Mouse (Mus musculus): Measurements from ENCODE around the gene Rhbdf1. TPM values are rescaled to one million over a fixed set of nuclear protein-coding genes. Genes with fewer than 3 reads are reported as not detected.
A peak's percentile ranks its signal among the peaks of the same experiment; 100 is the strongest.
"Not testable (repeated sequence)": the region's sequence is repeated elsewhere in the genome, so short reads cannot be mapped to it uniquely, and the experiment has no call there.

The Rhbdf1 gene
- polyA plus RNA-seq, 1 experiment from 2014 or later, result 35.8 TPM

- H3K4me1 ChIP-seq (replicated peaks; ENCODE audit: control insufficient read depth, insufficient read depth), result no peaks in the 10 kb centered on the region
- no peaks in the 10 kb centered on the region for H3K27me3 ChIP-seq (ENCODE audit: control insufficient read depth, insufficient read depth, low read length)
- ATAC-seq (ENCODE audit: low FRiP score, low TSS enrichment) (no peak), DNase-seq (ENCODE audit: low spot score) (no peak)
- H3K4me3 ChIP-seq (ENCODE audit: low read depth, low read length), result no peak overlapping the region
- H3K27ac ChIP-seq (replicated peaks), result no peak overlapping the region
- no peak overlapping the region for H3K4me2 ChIP-seq (replicated peaks; ENCODE audit: low read depth)
- TF ChIP-seq EP300 (optimal IDR thresholded peaks at IDR 0.05) (no peak), CTCF (IDR thresholded peaks at IDR 0.05; ENCODE audit: low read depth) (no peak)
- WGBS, result 89% methylated on average over 18 of the region's 18 CpGs
- no peaks in the 10 kb centered on the region for H3K9me3 ChIP-seq (ENCODE audit: control insufficient read depth, low read length)
- no peak overlapping the region for H3K9ac ChIP-seq (ENCODE audit: low read length)
- H3K36me3 ChIP-seq (ENCODE audit: control insufficient read depth, insufficient read depth, low read length), result peaks cover 21% of the 10 kb centered on the region; the same call in 1 of the 2 replicates
These were observed 6.5 kb downstream of the Rhbdf1 start for GRCm38 (mm10) chr11:32215372-32216162.

- Histone ChIP-seq H3K27me3 (ENCODE audit: control insufficient read depth, insufficient read depth, low read length) (no peaks in the 10 kb centered on the region), H3K27ac (replicated peaks) (0 out of 2 replicates have a peak overlapping the region, but pooled peaks have one; percentile 40), H3K36me3 (ENCODE audit: control insufficient read depth, insufficient read depth, low read length) (peaks cover 23% of the 10 kb centered on the region; the same call in 1 of the 2 replicates)
These were observed 11.5 kb downstream of the Rhbdf1 start for GRCm38 (mm10) chr11:32210623-32211022.

GRCm38 (mm10) chr11:32205058-32205873 is 16.8 kb downstream of the Rhbdf1 start, which contains the start of gene Snrnp25:
TSS of gene Snrnp25 (plus strand) at chr11:32205415.
- H3K36me3 ChIP-seq (ENCODE audit: control insufficient read depth, insufficient read depth, low read length), result peaks cover 1% of the 10 kb centered on the region; the same call in 1 of the 2 replicates
- peak within 1 kb of the TSS; percentile 57 for H3K4me3 ChIP-seq (ENCODE audit: low read depth, low read length)
- DNase-seq (ENCODE audit: low spot score) (peak; percentile 97), ATAC-seq (ENCODE audit: low FRiP score, low TSS enrichment) (peak; percentile 100)
- WGBS, result under 1% methylated on average over 52 of the region's 52 CpGs
- no peaks in the 10 kb centered on the region for H3K27me3 ChIP-seq (ENCODE audit: control insufficient read depth, insufficient read depth, low read length)
- peak within 1 kb of the TSS; percentile 71 for H3K9ac ChIP-seq (ENCODE audit: low read length)
- H3K4me1 ChIP-seq (replicated peaks; ENCODE audit: control insufficient read depth, insufficient read depth), result 0 out of 2 replicates have a peak, but pooled peaks cover 2% of the 10 kb centered on the region
- TF ChIP-seq EP300 (optimal IDR thresholded peaks at IDR 0.05) (no peak), CTCF (IDR thresholded peaks at IDR 0.05; ENCODE audit: low read depth) (peak; percentile 70)
- H3K9me3 ChIP-seq (ENCODE audit: control insufficient read depth, low read length), result no peaks in the 10 kb centered on the region
- H3K27ac ChIP-seq (replicated peaks), result no peak within 1 kb of the TSS
- peak within 1 kb of the TSS; percentile 85 for H3K4me2 ChIP-seq (replicated peaks; ENCODE audit: low read depth)

More at GRCm38 (mm10) chr11:32210623-32211022, 11.5 kb downstream of the Rhbdf1 start:
- no peak overlapping the region for H3K4me3 ChIP-seq (ENCODE audit: low read depth, low read length)
- 78% methylated on average over 9 of the region's 9 CpGs for WGBS
- no peak overlapping the region for H3K4me2 ChIP-seq (replicated peaks; ENCODE audit: low read depth)
- no peaks in the 10 kb centered on the region for H3K9me3 ChIP-seq (ENCODE audit: control insufficient read depth, low read length)
- TF ChIP-seq EP300 (optimal IDR thresholded peaks at IDR 0.05) (no peak), CTCF (IDR thresholded peaks at IDR 0.05; ENCODE audit: low read depth) (no peak)
- no peak overlapping the region for H3K9ac ChIP-seq (ENCODE audit: low read length)
- 0 out of 2 replicates have a peak, but pooled peaks cover 2% of the 10 kb centered on the region for H3K4me1 ChIP-seq (replicated peaks; ENCODE audit: control insufficient read depth, insufficient read depth)
- ATAC-seq (ENCODE audit: low FRiP score, low TSS enrichment), result peak; percentile 66
- DNase-seq (ENCODE audit: low spot score), result peak; percentile 64

- Histone ChIP-seq H3K4me1 (replicated peaks; ENCODE audit: control insufficient read depth, insufficient read depth) (0 out of 2 replicates have a peak, but pooled peaks cover 2% of the 10 kb centered on the region), H3K4me2 (replicated peaks; ENCODE audit: low read depth) (no peak overlapping the region), H3K27me3 (ENCODE audit: control insufficient read depth, insufficient read depth, low read length) (no peaks in the 10 kb centered on the region), H3K9ac (ENCODE audit: low read length) (no peak overlapping the region), H3K9me3 (ENCODE audit: control insufficient read depth, low read length) (no peaks in the 10 kb centered on the region), H3K4me3 (ENCODE audit: low read depth, low read length) (no peak overlapping the region), H3K36me3 (ENCODE audit: control insufficient read depth, insufficient read depth, low read length) (no peaks in the 10 kb centered on the region), H3K27ac (replicated peaks) (no peak overlapping the region)
- no peak for DNase-seq (ENCODE audit: low spot score)
- TF ChIP-seq CTCF (IDR thresholded peaks at IDR 0.05; ENCODE audit: low read depth), result no peak
- TF ChIP-seq EP300 (optimal IDR thresholded peaks at IDR 0.05), result no peak
- 71% methylated on average over 11 of the region's 11 CpGs for WGBS
- no peak for ATAC-seq (ENCODE audit: low FRiP score, low TSS enrichment)
These were observed 20.0 kb downstream of the Rhbdf1 start for GRCm38 (mm10) chr11:32201922-32202685.

GRCm38 (mm10) chr11:32200992-32201391 is 21.1 kb downstream of the Rhbdf1 start:
- WGBS, result 44% methylated on average over 1 of the region's 1 CpGs
- not testable (repeated sequence) for H3K4me1 ChIP-seq (replicated peaks; ENCODE audit: control insufficient read depth, insufficient read depth); ATAC-seq (ENCODE audit: low FRiP score, low TSS enrichment); H3K27me3 ChIP-seq (ENCODE audit: control insufficient read depth, insufficient read depth, low read length); H3K4me3 ChIP-seq (ENCODE audit: low read depth, low read length); DNase-seq (ENCODE audit: low spot score); H3K36me3 ChIP-seq (ENCODE audit: control insufficient read depth, insufficient read depth, low read length); H3K27ac ChIP-seq (replicated peaks); H3K9ac ChIP-seq (ENCODE audit: low read length); H3K9me3 ChIP-seq (ENCODE audit: control insufficient read depth, low read length); H3K4me2 ChIP-seq (replicated peaks; ENCODE audit: low read depth)
- TF ChIP-seq CTCF (IDR thresholded peaks at IDR 0.05; ENCODE audit: low read depth), result peak; percentile 44
